Mouse (Mus musculus) myocyte (in vitro differentiated cells): ENCODE results near the gene Arhgap23.

ENCODE experiments used
- MAX ChIP-seq: IDR thresholded peaks from one replicate; pipeline ENCODE4 v1.6.1; 2011; ENCODE audit warnings: low read depth, mild to moderate bottlenecking, control low read depth
- POLR2A ChIP-seq: IDR thresholded peaks from one replicate; pipeline ENCODE4 v1.6.1; 2011; ENCODE audit warnings: low read depth, mild to moderate bottlenecking, control low read depth, moderate library complexity; ENCODE audit not compliant: insufficient read length

GRCm38 (mm10) chr11:97532950-97533582 lies 117.7 kb downstream of the Arhgap23 start:
- TF ChIP-seq MAX (no peak), POLR2A (no peak)
